8 mouse cellular contexts compared by ENCODE assay signal in the genomic region with DNA sequence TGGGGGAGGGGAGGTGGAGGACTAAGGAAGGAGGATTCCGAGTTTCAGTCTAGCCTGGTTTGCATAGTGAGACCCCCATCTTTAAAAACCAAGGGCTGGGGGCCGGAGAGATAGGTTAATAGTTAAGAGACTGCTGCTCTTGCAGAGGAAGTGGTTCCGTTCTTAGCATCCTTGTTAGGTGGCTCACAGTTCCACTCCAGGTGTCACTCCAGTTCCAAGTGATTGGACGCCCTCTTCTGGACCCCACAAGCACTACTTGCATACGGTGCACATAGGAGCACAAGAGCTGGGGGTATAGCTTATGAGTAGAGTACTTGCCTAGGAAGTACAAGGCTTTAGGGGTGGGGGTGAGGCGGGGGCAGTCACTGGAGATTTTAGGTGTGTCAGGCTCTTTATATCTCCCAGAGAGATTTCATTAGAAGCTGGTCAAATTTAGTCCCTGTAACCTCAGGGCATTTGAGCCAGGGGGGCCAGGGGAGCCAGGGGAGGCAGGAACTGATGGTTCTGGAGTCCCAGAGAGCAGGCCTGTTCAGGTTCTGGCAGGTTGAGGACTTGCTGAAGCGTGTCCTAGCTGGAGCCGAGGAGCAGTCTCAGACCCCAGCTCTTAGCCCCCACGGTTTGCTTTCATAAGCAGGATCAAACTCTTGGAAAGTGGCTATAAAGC. TPM values are rescaled to one million over a fixed set of nuclear protein-coding genes. Genes with fewer than 3 reads are reported as not detected.
DNase-seq lines count a peak whose midpoint lies in the region; ATAC-seq and TF ChIP-seq lines count a peak whose summit lies in the region.

No protein-coding gene starts in this region.

- no peak overlapping the region; the same call in 1 of the 2 replicates for H3K9ac ChIP-seq in forebrain, embryonic 13.5 days
- H3K9ac ChIP-seq in intestine, embryonic 15.5 days: peak overlapping the region; percentile 59; the same call in 1 of the 2 replicates
- H3K9ac ChIP-seq in liver, embryonic 13.5 days: peak overlapping the region; percentile 78

- no peak overlapping the region for H3ac ChIP-seq in myocyte (ENCODE audit: control insufficient read depth, insufficient read length)

- H3K27me3 ChIP-seq in forebrain, embryonic 13.5 days: peaks cover 4% of the 10 kb centered on the region; the same call in 1 of the 2 replicates
- no peaks in the 10 kb centered on the region for H3K27me3 ChIP-seq in intestine, embryonic 15.5 days (replicated peaks)
- peaks cover 40% of the 10 kb centered on the region for H3K27me3 ChIP-seq in liver, embryonic 13.5 days
- no peaks in the 10 kb centered on the region for H3K27me3 ChIP-seq in myocyte (ENCODE audit: control insufficient read depth, insufficient read depth, insufficient read length)

- WGBS in forebrain, embryonic 13.5 days: 17% methylated on average over 9 of the region's 9 CpGs
- 24% methylated on average over 9 of the region's 9 CpGs for WGBS in intestine, embryonic 15.5 days
- WGBS in liver, embryonic 13.5 days (ENCODE audit: insufficient replicate concordance): 13% methylated on average over 9 of the region's 9 CpGs

- no peak for ATAC-seq in forebrain, embryonic 13.5 days
- no peak for ATAC-seq in intestine, embryonic 15.5 days
- no peak for ATAC-seq in liver, embryonic 13.5 days (ENCODE audit: low read depth)

- H3K27ac ChIP-seq in forebrain, embryonic 13.5 days: no peak overlapping the region
- peak overlapping the region; percentile 56; the same call in 1 of the 2 replicates for H3K27ac ChIP-seq in intestine, embryonic 15.5 days
- no peak overlapping the region for H3K27ac ChIP-seq in liver, embryonic 13.5 days

- no peaks in the 10 kb centered on the region for H3K36me3 ChIP-seq in forebrain, embryonic 13.5 days (ENCODE audit: poor library complexity, severe bottlenecking)
- H3K36me3 ChIP-seq in intestine, embryonic 15.5 days: no peaks in the 10 kb centered on the region
- H3K36me3 ChIP-seq in liver, embryonic 13.5 days: no peaks in the 10 kb centered on the region
- no peaks in the 10 kb centered on the region for H3K36me3 ChIP-seq in myocyte (ENCODE audit: control insufficient read depth, insufficient read depth)

- H3K4me2 ChIP-seq in forebrain, embryonic 13.5 days: peak overlapping the region; percentile 94
- H3K4me2 ChIP-seq in intestine, embryonic 15.5 days (replicated peaks): peak overlapping the region; percentile 98
- peak overlapping the region; percentile 100 for H3K4me2 ChIP-seq in liver, embryonic 13.5 days
- H3K4me2 ChIP-seq in myocyte (ENCODE audit: low read depth): peak overlapping the region; percentile 99

- no peaks in the 10 kb centered on the region for H3K9me3 ChIP-seq in forebrain, embryonic 13.5 days (replicated peaks)
- H3K9me3 ChIP-seq in intestine, embryonic 15.5 days: no peaks in the 10 kb centered on the region
- no peaks in the 10 kb centered on the region for H3K9me3 ChIP-seq in liver, embryonic 13.5 days (replicated peaks)

- peak; percentile 56; the same call in 1 of the 2 replicates for TF ChIP-seq CTCF in brain, embryonic 14.5 days (IDR thresholded peaks at IDR 0.05; ENCODE audit: borderline replicate concordance, extremely low read depth, insufficient read depth, insufficient read length)

- H3K4me3 ChIP-seq in forebrain, embryonic 13.5 days: peak overlapping the region; percentile 95
- peak overlapping the region; percentile 96 for H3K4me3 ChIP-seq in intestine, embryonic 15.5 days (replicated peaks)
- H3K4me3 ChIP-seq in liver, embryonic 13.5 days (replicated peaks): peak overlapping the region; percentile 82
- H3K4me3 ChIP-seq in myocyte: peak overlapping the region; percentile 50

- H3K4me1 ChIP-seq in forebrain, embryonic 13.5 days: peaks cover 30% of the 10 kb centered on the region
- 0 out of 2 replicates have a peak, but pooled peaks cover 2% of the 10 kb centered on the region for H3K4me1 ChIP-seq in intestine, embryonic 15.5 days (replicated peaks)
- H3K4me1 ChIP-seq in liver, embryonic 13.5 days (replicated peaks): peaks cover 29% of the 10 kb centered on the region

- peak; percentile 56 for DNase-seq in layer of hippocampus, adult 9-11 months
- no peak for DNase-seq in layer of hippocampus, adult 9-10 months (ENCODE audit: low spot score)
- DNase-seq in brain, embryonic 14.5 days (ENCODE audit: low read depth): peak; percentile 85
- peak; percentile 13 for DNase-seq in liver, embryonic 13.5 days
- peak; percentile 87 for DNase-seq in thymus, postnatal 25 days

- TF ChIP-seq POLR2A in brain, embryonic 14.5 days (IDR thresholded peaks at IDR 0.05; ENCODE audit: borderline replicate concordance, extremely low read depth, insufficient read depth, insufficient read length, poor library complexity, severe bottlenecking): no peak
- TF ChIP-seq POLR2A in myocyte (IDR thresholded peaks at IDR 0.05; ENCODE audit: insufficient read length, low read depth): no peak

- H3K79me2 ChIP-seq in myocyte (ENCODE audit: control insufficient read depth, insufficient read depth): peaks cover 21% of the 10 kb centered on the region

TF ChIP-seq in myocyte, 11 proteins besides CTCF, POLR2A, EP300 and RAD21:
- TF ChIP-seq SRF (IDR thresholded peaks at IDR 0.05; ENCODE audit: control insufficient read depth, insufficient read length, low read depth): no peak
- TF ChIP-seq TCF12 (IDR thresholded peaks at IDR 0.05; ENCODE audit: insufficient read depth, poor library complexity, severe bottlenecking): no peak

RNA-seq across cellular contexts. Expression of a gene that starts 1.5 kb away (rescaled TPM):
- 42.0 and 44.8 TPM in 2 replicates for polyA plus RNA-seq in brain, embryonic 14.5 days (2012; rRNA removed)
- 45.6 and 52.5 TPM in 2 replicates for polyA plus RNA-seq in forebrain, embryonic 13.5 days (2015; fragmentation: Nextera tagmentation; extraction: Ambion mirVana)
- polyA plus RNA-seq in intestine, embryonic 15.5 days (2015; fragmentation: Nextera tagmentation; extraction: Ambion mirVana): 24.3 and 28.0 TPM in 2 replicates
- polyA plus RNA-seq in liver, embryonic 13.5 days (2015; fragmentation: Nextera tagmentation; extraction: Ambion mirVana): 4.6 and 6.5 TPM in 2 replicates
- 2.7 TPM for polyA plus RNA-seq in myocyte (2012; fragmentation: generic; extraction: Trizol)
